Mouse (Mus musculus): ENCODE measurements around the gene Gpr137b. TPM values are rescaled to one million over a fixed set of nuclear protein-coding genes. Genes with fewer than 3 reads are reported as not detected.
"Not testable (repeated sequence)": the region's sequence is repeated elsewhere in the genome, so short reads cannot be mapped to it uniquely, and the experiment has no call there.

Gene Gpr137b
- polyA plus RNA-seq, 1 experiment from 2014 or later = 15.7 TPM

DNA sequence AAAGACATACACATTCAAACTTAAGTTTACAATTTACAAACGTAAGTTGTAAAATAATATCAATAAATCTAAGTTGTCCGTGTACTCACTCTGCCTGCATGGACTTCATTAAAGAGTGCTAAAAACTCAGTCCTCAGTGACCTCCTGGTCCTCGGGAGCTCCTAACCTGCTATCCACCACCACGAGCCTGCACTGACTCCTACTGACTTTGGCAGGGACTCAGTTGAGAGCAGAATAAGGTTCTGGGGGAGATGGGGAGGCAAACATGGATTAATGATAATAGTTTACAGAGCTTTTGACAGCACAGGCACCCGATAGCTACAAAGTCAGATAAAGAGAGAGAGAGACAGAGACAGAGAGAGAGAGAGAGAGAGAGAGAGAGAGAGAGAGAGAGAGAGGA, 16.6 kb downstream of the Gpr137b start:
- H3K4me1 ChIP-seq (ENCODE audit: control insufficient read depth, insufficient read depth, low read length) = no peaks in the 10 kb centered on the region
- H3K27ac ChIP-seq (ENCODE audit: low read depth, low read length) = no peak overlapping the region
- WGBS = 80% methylated on average over 5 of the region's 5 CpGs
- H3K9me3 ChIP-seq (ENCODE audit: control insufficient read depth, low read length) = no peaks in the 10 kb centered on the region
- no peaks in the 10 kb centered on the region for H3K36me3 ChIP-seq (ENCODE audit: control insufficient read depth, insufficient read depth, low read length)
- H3K4me3 ChIP-seq (ENCODE audit: low read length) = no peak overlapping the region
- H3K9ac ChIP-seq (ENCODE audit: low read depth, low read length) = no peak overlapping the region
- H3K4me2 ChIP-seq (replicated peaks; ENCODE audit: low read depth, low read length) = no peak overlapping the region
- ATAC-seq (ENCODE audit: low FRiP score, low TSS enrichment) = no peak
- H3K27me3 ChIP-seq (ENCODE audit: control insufficient read depth, insufficient read depth, low read length) = no peaks in the 10 kb centered on the region

DNA sequence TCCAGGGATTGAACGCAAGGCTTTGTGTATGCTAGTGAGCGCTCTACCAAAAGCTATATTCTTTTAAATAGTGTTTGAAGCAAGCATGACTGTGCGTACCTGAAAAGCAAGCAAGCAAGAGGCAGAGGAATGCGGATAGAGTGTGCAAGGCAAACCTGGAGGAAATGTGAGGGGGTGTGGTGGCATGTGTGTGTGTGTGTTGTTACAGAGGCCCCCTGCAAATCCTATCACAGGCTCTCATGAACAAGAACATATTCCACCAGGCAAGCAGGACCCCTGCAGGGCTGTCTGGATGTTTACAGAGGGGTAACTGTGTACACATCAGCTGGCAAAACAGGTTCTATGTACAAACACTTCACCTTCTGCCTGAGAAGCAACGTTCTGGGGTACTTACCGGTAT, 19.8 kb downstream of the Gpr137b start:
- H3K4me2 ChIP-seq (replicated peaks; ENCODE audit: low read depth, low read length); H3K36me3 ChIP-seq (ENCODE audit: control insufficient read depth, insufficient read depth, low read length); H3K4me1 ChIP-seq (ENCODE audit: control insufficient read depth, insufficient read depth, low read length); H3K9me3 ChIP-seq (ENCODE audit: control insufficient read depth, low read length); H3K9ac ChIP-seq (ENCODE audit: low read depth, low read length); ATAC-seq (ENCODE audit: low FRiP score, low TSS enrichment); H3K4me3 ChIP-seq (ENCODE audit: low read length); H3K27me3 ChIP-seq (ENCODE audit: control insufficient read depth, insufficient read depth, low read length); H3K27ac ChIP-seq (ENCODE audit: low read depth, low read length): not testable (repeated sequence)
- WGBS = 93% methylated on average over 5 of the region's 6 CpGs

DNA sequence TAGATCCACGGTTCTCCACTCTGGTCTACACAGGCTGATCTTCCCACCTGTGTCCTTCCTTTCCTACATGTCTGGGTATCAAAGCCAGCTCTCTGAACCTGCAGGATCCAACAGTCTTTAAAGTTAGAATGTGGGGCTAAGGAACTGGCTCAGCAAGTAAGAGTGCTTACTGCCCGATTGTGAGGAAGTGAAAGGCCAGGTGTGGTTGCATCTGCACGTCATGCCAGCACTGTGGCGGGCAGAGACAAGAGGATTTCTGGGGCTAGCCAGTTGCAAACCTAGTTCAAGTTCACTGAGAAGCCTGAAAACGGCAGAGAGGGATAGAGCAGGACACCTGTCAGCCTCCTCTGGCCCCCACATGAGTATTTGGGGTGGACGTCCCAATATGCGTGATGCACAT, 22.4 kb downstream of the Gpr137b start:
- ATAC-seq (ENCODE audit: low FRiP score, low TSS enrichment); H3K9ac ChIP-seq (ENCODE audit: low read depth, low read length); H3K36me3 ChIP-seq (ENCODE audit: control insufficient read depth, insufficient read depth, low read length); H3K9me3 ChIP-seq (ENCODE audit: control insufficient read depth, low read length); H3K4me1 ChIP-seq (ENCODE audit: control insufficient read depth, insufficient read depth, low read length); H3K27me3 ChIP-seq (ENCODE audit: control insufficient read depth, insufficient read depth, low read length); H3K4me3 ChIP-seq (ENCODE audit: low read length); H3K27ac ChIP-seq (ENCODE audit: low read depth, low read length); H3K4me2 ChIP-seq (replicated peaks; ENCODE audit: low read depth, low read length): not testable (repeated sequence)
- WGBS = 93% methylated on average over 7 of the region's 7 CpGs

DNA sequence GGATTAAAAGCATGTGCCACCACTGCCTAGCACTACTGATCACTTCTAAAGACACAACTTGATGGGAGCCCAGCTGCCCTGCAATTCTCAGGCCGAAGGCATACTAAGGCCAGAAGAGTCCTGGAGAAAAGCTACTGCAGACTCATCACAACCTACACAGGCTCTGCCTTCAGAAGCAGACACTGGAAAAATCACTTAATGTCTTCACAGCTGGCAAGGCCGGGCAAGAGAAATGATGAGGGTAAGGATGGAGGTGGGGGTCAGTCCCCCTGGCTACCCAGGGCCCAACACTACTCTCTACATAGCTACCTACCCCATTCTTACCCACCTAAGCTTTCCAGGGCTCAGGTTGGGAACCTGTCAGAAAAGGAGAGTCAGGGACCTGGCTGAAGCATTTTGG, 27.4 kb downstream of the Gpr137b start:
- ATAC-seq (ENCODE audit: low FRiP score, low TSS enrichment) = 0 out of 2 replicates have a peak, but pooled peaks have one; percentile 12
- H3K36me3 ChIP-seq (ENCODE audit: control insufficient read depth, insufficient read depth, low read length); H3K9me3 ChIP-seq (ENCODE audit: control insufficient read depth, low read length); H3K9ac ChIP-seq (ENCODE audit: low read depth, low read length); H3K4me3 ChIP-seq (ENCODE audit: low read length); H3K4me1 ChIP-seq (ENCODE audit: control insufficient read depth, insufficient read depth, low read length); H3K4me2 ChIP-seq (replicated peaks; ENCODE audit: low read depth, low read length); H3K27ac ChIP-seq (ENCODE audit: low read depth, low read length); H3K27me3 ChIP-seq (ENCODE audit: control insufficient read depth, insufficient read depth, low read length): not testable (repeated sequence)
- 90% methylated on average over 2 of the region's 2 CpGs for WGBS

DNA sequence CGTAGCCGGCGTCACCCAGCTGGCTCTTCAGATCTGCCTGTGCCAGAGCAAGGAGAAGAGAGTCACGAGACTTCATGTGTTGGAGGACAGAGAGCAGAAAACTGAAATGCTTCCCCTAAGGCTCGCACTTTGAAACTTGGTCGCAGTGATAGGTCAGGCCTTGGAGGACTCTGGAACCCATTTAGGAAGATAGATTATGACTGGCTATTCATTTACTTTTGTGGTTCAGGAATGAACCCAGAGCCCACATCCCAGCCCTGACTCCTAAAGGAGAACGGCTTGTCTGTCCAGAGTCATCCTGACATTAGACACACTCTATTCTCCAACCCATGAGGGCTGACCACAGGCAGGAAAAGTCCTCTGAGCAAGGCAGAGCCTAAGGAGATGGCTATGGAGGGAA, 30.3 kb downstream of the Gpr137b start:
- not testable (repeated sequence) for ATAC-seq (ENCODE audit: low FRiP score, low TSS enrichment); H3K9ac ChIP-seq (ENCODE audit: low read depth, low read length); H3K4me3 ChIP-seq (ENCODE audit: low read length); H3K4me1 ChIP-seq (ENCODE audit: control insufficient read depth, insufficient read depth, low read length); H3K4me2 ChIP-seq (replicated peaks; ENCODE audit: low read depth, low read length); H3K27ac ChIP-seq (ENCODE audit: low read depth, low read length); H3K36me3 ChIP-seq (ENCODE audit: control insufficient read depth, insufficient read depth, low read length); H3K9me3 ChIP-seq (ENCODE audit: control insufficient read depth, low read length); H3K27me3 ChIP-seq (ENCODE audit: control insufficient read depth, insufficient read depth, low read length)
- 96% methylated on average over 7 of the region's 7 CpGs for WGBS

DNA sequence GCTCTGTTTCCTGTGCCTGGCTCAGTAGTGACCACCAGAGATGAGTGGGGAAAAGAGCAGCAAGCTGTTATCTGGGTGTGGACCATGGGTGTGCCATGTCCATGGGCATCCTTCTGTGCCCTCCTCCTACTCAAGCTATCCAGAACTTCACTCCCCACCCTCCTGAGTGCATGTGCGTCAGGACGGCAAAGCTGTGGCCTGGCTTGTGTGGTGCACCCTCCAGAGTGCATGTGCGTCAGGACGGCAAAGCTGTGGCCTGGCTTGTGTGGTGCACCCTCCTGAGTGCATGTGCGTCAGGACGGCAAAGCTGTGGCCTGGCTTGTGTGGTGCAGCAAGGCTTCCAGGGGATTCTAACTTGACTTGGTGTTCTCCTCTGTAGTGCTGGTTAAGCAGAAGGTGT, 31.6 kb downstream of the Gpr137b start:
- not testable (repeated sequence) for H3K4me2 ChIP-seq (replicated peaks; ENCODE audit: low read depth, low read length); H3K4me1 ChIP-seq (ENCODE audit: control insufficient read depth, insufficient read depth, low read length); H3K4me3 ChIP-seq (ENCODE audit: low read length); H3K27ac ChIP-seq (ENCODE audit: low read depth, low read length); ATAC-seq (ENCODE audit: low FRiP score, low TSS enrichment); H3K9ac ChIP-seq (ENCODE audit: low read depth, low read length); H3K36me3 ChIP-seq (ENCODE audit: control insufficient read depth, insufficient read depth, low read length); H3K27me3 ChIP-seq (ENCODE audit: control insufficient read depth, insufficient read depth, low read length); H3K9me3 ChIP-seq (ENCODE audit: control insufficient read depth, low read length)
- 94% methylated on average over 6 of the region's 6 CpGs for WGBS

DNA sequence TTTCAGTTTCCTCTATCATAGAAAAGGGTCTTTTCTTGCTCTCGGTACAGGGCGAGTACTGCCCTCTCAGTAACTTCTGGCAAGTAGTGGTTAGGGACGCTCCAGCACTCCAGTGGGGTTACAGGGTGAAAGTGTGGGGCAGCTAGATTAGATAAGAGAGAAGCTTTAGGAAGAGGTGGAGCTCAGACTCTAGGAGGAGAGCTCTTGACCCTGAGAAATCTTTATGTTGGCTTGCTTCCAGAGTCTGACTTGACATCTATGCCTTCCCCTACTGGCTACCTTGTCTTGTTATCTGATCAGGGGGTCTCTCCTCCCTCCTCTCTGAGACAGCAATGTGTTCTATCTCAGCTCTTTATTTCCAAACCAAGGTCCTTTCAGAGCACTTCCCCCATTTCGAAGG, 33.8 kb downstream of the Gpr137b start:
- not testable (repeated sequence) for H3K4me3 ChIP-seq (ENCODE audit: low read length); H3K36me3 ChIP-seq (ENCODE audit: control insufficient read depth, insufficient read depth, low read length); H3K9ac ChIP-seq (ENCODE audit: low read depth, low read length); H3K4me1 ChIP-seq (ENCODE audit: control insufficient read depth, insufficient read depth, low read length); H3K27me3 ChIP-seq (ENCODE audit: control insufficient read depth, insufficient read depth, low read length); ATAC-seq (ENCODE audit: low FRiP score, low TSS enrichment); H3K9me3 ChIP-seq (ENCODE audit: control insufficient read depth, low read length); H3K27ac ChIP-seq (ENCODE audit: low read depth, low read length); H3K4me2 ChIP-seq (replicated peaks; ENCODE audit: low read depth, low read length)
- 71% methylated on average over 4 of the region's 4 CpGs for WGBS

DNA sequence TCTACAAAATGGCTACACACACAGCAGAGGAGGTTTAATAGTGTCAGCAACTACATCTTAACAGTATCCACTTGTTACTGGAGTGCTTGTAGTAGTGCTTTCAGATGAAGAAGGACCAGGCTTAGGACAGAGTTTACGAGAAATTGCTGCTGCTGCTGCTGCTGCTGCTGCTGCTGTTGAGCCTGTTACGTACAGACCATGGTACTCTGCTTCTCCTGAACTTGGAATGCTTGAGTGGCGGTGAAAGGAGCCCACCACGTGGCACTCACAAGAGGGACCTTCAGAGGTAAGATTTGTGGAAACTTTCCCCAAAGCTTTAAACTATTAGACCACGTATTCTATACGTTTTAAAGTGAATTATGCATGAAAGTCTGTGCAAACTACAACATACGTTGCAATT, 35.2 kb downstream of the Gpr137b start:
- H3K27me3 ChIP-seq (ENCODE audit: control insufficient read depth, insufficient read depth, low read length); H3K36me3 ChIP-seq (ENCODE audit: control insufficient read depth, insufficient read depth, low read length); ATAC-seq (ENCODE audit: low FRiP score, low TSS enrichment); H3K9me3 ChIP-seq (ENCODE audit: control insufficient read depth, low read length); H3K27ac ChIP-seq (ENCODE audit: low read depth, low read length); H3K9ac ChIP-seq (ENCODE audit: low read depth, low read length); H3K4me1 ChIP-seq (ENCODE audit: control insufficient read depth, insufficient read depth, low read length); H3K4me3 ChIP-seq (ENCODE audit: low read length); H3K4me2 ChIP-seq (replicated peaks; ENCODE audit: low read depth, low read length): not testable (repeated sequence)
- WGBS = 92% methylated on average over 7 of the region's 7 CpGs

DNA sequence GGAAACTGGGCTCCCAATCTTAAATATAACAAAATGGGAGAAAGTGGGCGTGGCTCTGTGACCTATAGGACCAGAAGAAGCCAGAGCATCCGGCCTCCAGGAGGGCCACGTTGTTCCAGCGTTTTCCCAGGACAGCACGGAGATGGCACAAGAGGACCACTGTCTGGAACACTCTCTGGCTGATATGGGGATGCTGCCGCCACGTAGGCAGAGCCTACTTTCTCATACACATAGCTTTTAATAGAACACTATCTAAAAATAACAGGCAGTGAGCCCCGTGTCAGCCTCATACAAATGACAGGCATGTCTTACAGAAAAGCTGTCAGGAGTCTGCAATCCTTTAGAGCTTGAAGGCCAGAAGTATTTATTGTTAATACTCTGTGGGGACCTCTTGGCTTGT, 35.7 kb downstream of the Gpr137b start:
- H3K27ac ChIP-seq (ENCODE audit: low read depth, low read length); H3K9me3 ChIP-seq (ENCODE audit: control insufficient read depth, low read length); H3K9ac ChIP-seq (ENCODE audit: low read depth, low read length); ATAC-seq (ENCODE audit: low FRiP score, low TSS enrichment); H3K27me3 ChIP-seq (ENCODE audit: control insufficient read depth, insufficient read depth, low read length); H3K36me3 ChIP-seq (ENCODE audit: control insufficient read depth, insufficient read depth, low read length); H3K4me2 ChIP-seq (replicated peaks; ENCODE audit: low read depth, low read length); H3K4me3 ChIP-seq (ENCODE audit: low read length); H3K4me1 ChIP-seq (ENCODE audit: control insufficient read depth, insufficient read depth, low read length): not testable (repeated sequence)
- 80% methylated on average over 8 of the region's 8 CpGs for WGBS

DNA sequence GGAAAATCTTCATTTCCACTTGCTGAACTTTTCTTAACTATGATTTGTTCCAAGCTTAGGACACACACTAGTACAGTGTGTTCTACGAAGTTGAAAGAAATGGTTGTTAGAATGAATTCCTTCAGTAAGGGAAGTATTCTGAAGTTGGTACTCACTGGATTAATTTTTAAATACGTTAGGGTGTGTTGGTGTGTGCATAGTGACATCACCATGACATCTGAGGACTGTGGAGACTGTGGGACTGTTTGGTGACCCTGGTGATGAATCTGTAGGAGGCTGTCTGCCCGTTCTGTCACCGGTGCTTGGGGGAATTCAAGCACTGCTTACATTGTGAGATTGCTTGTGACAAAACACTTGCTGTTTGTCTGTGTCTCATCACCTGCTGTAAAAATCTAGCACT, 41.7 kb downstream of the Gpr137b start:
- not testable (repeated sequence) for ATAC-seq (ENCODE audit: low FRiP score, low TSS enrichment); H3K4me2 ChIP-seq (replicated peaks; ENCODE audit: low read depth, low read length); H3K9me3 ChIP-seq (ENCODE audit: control insufficient read depth, low read length); H3K27me3 ChIP-seq (ENCODE audit: control insufficient read depth, insufficient read depth, low read length); H3K36me3 ChIP-seq (ENCODE audit: control insufficient read depth, insufficient read depth, low read length); H3K27ac ChIP-seq (ENCODE audit: low read depth, low read length); H3K9ac ChIP-seq (ENCODE audit: low read depth, low read length); H3K4me1 ChIP-seq (ENCODE audit: control insufficient read depth, insufficient read depth, low read length); H3K4me3 ChIP-seq (ENCODE audit: low read length)
- 80% methylated on average over 4 of the region's 4 CpGs for WGBS

Data from kidney, embryonic 14.5 days (tissue).